26 mouse cellular contexts compared by ENCODE assay signal in the genomic region with DNA sequence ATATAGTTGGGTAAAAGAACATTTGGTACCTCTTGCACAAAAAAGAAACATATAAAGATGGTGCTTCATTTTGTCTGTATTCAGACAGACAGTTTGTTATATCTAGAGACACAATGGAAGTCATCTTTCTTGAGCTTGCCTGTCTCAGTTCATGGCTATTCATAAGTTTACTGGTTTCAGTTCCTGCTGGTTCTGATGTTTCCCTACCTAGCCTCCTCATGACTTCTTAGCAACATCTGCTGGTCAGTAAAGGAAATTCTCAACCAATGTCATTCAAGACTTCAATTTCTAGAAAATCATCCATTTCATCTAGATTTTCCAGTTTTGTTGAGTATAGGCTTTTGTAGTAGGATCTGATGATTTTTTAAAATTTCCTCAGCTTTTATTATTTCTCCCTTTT. TPM values are rescaled to one million over a fixed set of nuclear protein-coding genes. Genes with fewer than 3 reads are reported as not detected.
DNase-seq lines count a peak whose midpoint lies in the region; ATAC-seq and TF ChIP-seq lines count a peak whose summit lies in the region.
"Had no signal": no experiment of that assay in that cellular context is flagged by ENCODE, and none has a peak within 500 bp of the region (broad histone marks: within the 10 kb centered on the region; RNA-seq: fewer than 3 reads in every experiment).

No protein-coding gene starts in this region.

- TF ChIP-seq POLR2A in CH12.LX (IDR thresholded peaks at IDR 0.05; ENCODE audit: low read depth, low read length): no peak

- H3K27me3 ChIP-seq in lung, postnatal 0 days (replicated peaks; ENCODE audit: insufficient read depth, low read length): no peaks in the 10 kb centered on the region
- H3K27me3 ChIP-seq in CH12.LX (replicated peaks): no peaks in the 10 kb centered on the region
- H3K27me3 ChIP-seq in stomach, postnatal 0 days (ENCODE audit: control insufficient read depth, insufficient read depth, low read length): no peaks in the 10 kb centered on the region
- H3K27me3 ChIP-seq: embryonic facial prominence, embryonic 12.5 days; heart, embryonic 15.5 days; neural tube, embryonic 15.5 days had no signal

- H3K79me2 ChIP-seq in CH12.LX (replicated peaks; ENCODE audit: control insufficient read depth, extremely low read depth, insufficient read depth, poor library complexity, severe bottlenecking): peaks cover 5% of the 10 kb centered on the region

- H3K4me3 ChIP-seq in lung, postnatal 0 days (ENCODE audit: low read depth, low read length): no peak overlapping the region
- no peak overlapping the region for H3K4me3 ChIP-seq in CH12.LX (replicated peaks in 1 of 3; ENCODE audit: low read depth in 2 of 3, low read length in 2 of 3, poor library complexity in 1 of 3)
- H3K4me3 ChIP-seq in stomach, postnatal 0 days (ENCODE audit: low read depth, low read length): no peak overlapping the region
- H3K4me3 ChIP-seq: embryonic facial prominence, embryonic 12.5 days; heart, embryonic 15.5 days; limb, embryonic 10.5 days; neural tube, embryonic 15.5 days had no signal

- no peak overlapping the region for H3K27ac ChIP-seq in lung, postnatal 0 days (ENCODE audit: low read length)
- H3K27ac ChIP-seq in CH12.LX (ENCODE audit: insufficient read depth, low read depth): no peak overlapping the region
- H3K27ac ChIP-seq in stomach, postnatal 0 days (replicated peaks): no peak overlapping the region
- H3K27ac ChIP-seq: embryonic facial prominence, embryonic 12.5 days; heart, embryonic 15.5 days; hindbrain, embryonic 14.5 days; limb, embryonic 10.5 days; macrophage; neural tube, embryonic 15.5 days had no signal

- no peak for ATAC-seq in lung, postnatal 0 days
- ATAC-seq in granulocyte monocyte progenitor cell, adult 5-6 weeks (replicated peaks; ENCODE audit: poor library complexity, severe bottlenecking): peak; percentile 50
- ATAC-seq in stomach, postnatal 0 days (ENCODE audit: low FRiP score, low TSS enrichment): no peak
- ATAC-seq: forebrain, postnatal 0 days had no signal

- TF ChIP-seq EP300 in lung, postnatal 0 days (IDR thresholded peaks at IDR 0.05): no peak
- TF ChIP-seq EP300 in CH12.LX (IDR thresholded peaks at IDR 0.05; ENCODE audit: low read length): peak; percentile 95
- TF ChIP-seq EP300 in stomach, postnatal 0 days (optimal IDR thresholded peaks at IDR 0.05): no peak

- H3K4me1 ChIP-seq in lung, postnatal 0 days (ENCODE audit: insufficient read depth, low read depth, low read length): no peaks in the 10 kb centered on the region
- peaks cover 8 to 42% of the 10 kb centered on the region in 2 experiments; a peak in 3 of 4 replicates for H3K4me1 ChIP-seq in CH12.LX (ENCODE audit: control insufficient read depth in 1 of 2, insufficient read depth in 2 of 2)
- H3K4me1 ChIP-seq in stomach, postnatal 0 days (replicated peaks; ENCODE audit: control insufficient read depth, insufficient read depth): no peaks in the 10 kb centered on the region
- H3K4me1 ChIP-seq: embryonic facial prominence, embryonic 12.5 days; heart, embryonic 15.5 days; limb, embryonic 10.5 days; neural tube, embryonic 15.5 days had no signal

- no peak for TF ChIP-seq CTCF in lung, postnatal 0 days (IDR thresholded peaks at IDR 0.05)
- peak in 1 of 2 experiments; percentile 95; a peak in 3 of 4 replicates for TF ChIP-seq CTCF in CH12.LX (conservative IDR thresholded peaks at IDR 0.05 in 1 of 2, IDR thresholded peaks at IDR 0.05 in 1 of 2; ENCODE audit: low read depth in 2 of 2, low read length in 2 of 2)
- peak; percentile 27; the same call in 1 of the 2 replicates for TF ChIP-seq CTCF in stomach, postnatal 0 days (IDR thresholded peaks at IDR 0.05; ENCODE audit: low read depth)

- in situ Hi-C loops in CH12.LX (cut with MboI; ENCODE audit: low pct_ligation_motif_present, low pct_unique_long_range_greater_than_20kb, low sequenced_read_pairs): no loop called here

- H3K36me3 ChIP-seq in lung, postnatal 0 days (ENCODE audit: insufficient read depth, low read length): no peaks in the 10 kb centered on the region
- H3K36me3 ChIP-seq in CH12.LX (replicated peaks in 1 of 2; ENCODE audit: control insufficient read depth in 1 of 2, insufficient read depth in 1 of 2, low read length in 1 of 2): no peaks in the 10 kb centered on the region
- no peaks in the 10 kb centered on the region for H3K36me3 ChIP-seq in stomach, postnatal 0 days (ENCODE audit: control insufficient read depth, insufficient read depth, low read length)
- H3K36me3 ChIP-seq: embryonic facial prominence, embryonic 12.5 days; heart, embryonic 15.5 days; limb, embryonic 10.5 days; neural tube, embryonic 15.5 days had no signal

- dilution Hi-C loops in CH12.LX (cut with MboI; ENCODE audit: extremely low pct_ligation_motif_present, extremely low pct_unique_long_range_greater_than_20kb, low sequenced_read_pairs): no loop called here

- no peak overlapping the region for H3K9ac ChIP-seq in lung, postnatal 0 days (replicated peaks; ENCODE audit: low read depth)
- H3K9ac ChIP-seq in CH12.LX (ENCODE audit: insufficient read depth, low read depth): peak overlapping the region; percentile 46; the same call in 1 of the 2 replicates
- no peak overlapping the region for H3K9ac ChIP-seq in stomach, postnatal 0 days (ENCODE audit: low read length)
- H3K9ac ChIP-seq: embryonic facial prominence, embryonic 12.5 days; forebrain, postnatal 0 days; heart, embryonic 15.5 days; hindbrain, embryonic 14.5 days; neural tube, embryonic 15.5 days had no signal

- H3K9me3 ChIP-seq in lung, postnatal 0 days (ENCODE audit: low read length): no peaks in the 10 kb centered on the region
- peaks cover 2% of the 10 kb centered on the region for H3K9me3 ChIP-seq in CH12.LX (replicated peaks; ENCODE audit: low read length)
- H3K9me3 ChIP-seq in stomach, postnatal 0 days (ENCODE audit: control insufficient read depth, low read length): no peaks in the 10 kb centered on the region
- H3K9me3 ChIP-seq: heart, embryonic 15.5 days; limb, embryonic 10.5 days; neural tube, embryonic 15.5 days had no signal

- no peak overlapping the region for H3K4me2 ChIP-seq in lung, postnatal 0 days (replicated peaks; ENCODE audit: low read depth, low read length)
- no peak overlapping the region; the same call in 1 of the 2 replicates for H3K4me2 ChIP-seq in CH12.LX (ENCODE audit: insufficient read depth, low read depth, poor library complexity, severe bottlenecking)
- no peak overlapping the region for H3K4me2 ChIP-seq in stomach, postnatal 0 days (replicated peaks; ENCODE audit: low read depth)
- H3K4me2 ChIP-seq: embryonic facial prominence, embryonic 12.5 days; heart, embryonic 15.5 days; hindbrain, embryonic 14.5 days; liver, embryonic 11.5 days; midbrain, embryonic 11.5 days; neural tube, embryonic 15.5 days had no signal

- DNase-seq in lung, postnatal 0 days (ENCODE audit: low spot score): peak; percentile 11
- no peak for DNase-seq in lung, postnatal 10 days
- peak; percentile 89 for DNase-seq in CH12.LX (ENCODE audit: extremely low read depth)
- no peak for DNase-seq in stomach, postnatal 0 days (ENCODE audit: low spot score)
- no peak for DNase-seq in retina, embryonic 14.5 days (ENCODE audit: low spot score)
- no peak for DNase-seq in gastrocnemius, postnatal 25 days
- DNase-seq: adrenal gland, postnatal 36 days; cerebellum, adult 11 months; cerebellum, postnatal 10 days; forebrain, postnatal 0 days; gastrocnemius, postnatal 36 days; heart, postnatal 36 days; kidney, adult 9 months; kidney, postnatal 14 days; lung, adult 2 months; right cerebral cortex, postnatal 4 days; thymus, postnatal 25 days had no signal

- peak; percentile 94 for TF ChIP-seq RAD21 in CH12.LX (IDR thresholded peaks at IDR 0.05; ENCODE audit: low read depth, low read length)

TF ChIP-seq in CH12.LX, 34 proteins besides CTCF, POLR2A, EP300 and RAD21 (continues in another document):
- TF ChIP-seq NRF1 (IDR thresholded peaks at IDR 0.05; ENCODE audit: low read depth, low read length) (no peak), TBP (conservative IDR thresholded peaks at IDR 0.05; ENCODE audit: low read depth, low read length) (peak; percentile 72; the same call in 1 of the 2 replicates), CHD2 (IDR thresholded peaks at IDR 0.05; ENCODE audit: low read length) (no peak), POLR2AphosphoS2 (IDR thresholded peaks at IDR 0.05; ENCODE audit: low read depth, low read length) (no peak), E2F4 (IDR thresholded peaks at IDR 0.05; ENCODE audit: insufficient replicate concordance, low read depth, low read length) (no peak), PAX5 (IDR thresholded peaks at IDR 0.05; ENCODE audit: low read length) (no peak), MYC (IDR thresholded peaks at IDR 0.05; ENCODE audit: low read depth, low read length) (peak; percentile 74), IRF4 (IDR thresholded peaks at IDR 0.05; ENCODE audit: low read depth, low read length) (peak; percentile 99), BHLHE40 (IDR thresholded peaks at IDR 0.05; ENCODE audit: low read depth, low read length) (no peak), MEF2A (IDR thresholded peaks at IDR 0.05; ENCODE audit: borderline replicate concordance, low read depth, low read length) (peak; percentile 74), JUND (conservative IDR thresholded peaks at IDR 0.05; ENCODE audit: low read depth, low read length) (peak; percentile 67), ELF1 (IDR thresholded peaks at IDR 0.05; ENCODE audit: low read depth, low read length) (peak; percentile 23; the same call in 1 of the 2 replicates), ZKSCAN1 (IDR thresholded peaks at IDR 0.05; ENCODE audit: borderline replicate concordance, low read depth, low read length) (no peak), SMC3 (IDR thresholded peaks at IDR 0.05; ENCODE audit: low read depth, low read length) (peak; percentile 96)

RNA-seq across cellular contexts. Expression of a gene that starts 38.4 kb away (rescaled TPM):
- 22.2 and 24.0 TPM in 2 replicates for polyA plus RNA-seq in lung, postnatal 0 days (2015; fragmentation: Nextera tagmentation; extraction: Ambion mirVana)
- total RNA-seq in CH12.LX (2012; rRNA removed) (not detected in 2 replicates), CH12.LX (2014; rRNA removed) (not detected in 2 replicates)
- polyA plus RNA-seq in CH12.LX (2012; ENCODE audit: insufficient read length, low read depth): not detected in 2 replicates
- 0.92 and 1.7 TPM in 2 replicates for total RNA-seq in granulocyte monocyte progenitor cell, adult 5-6 weeks (2014; fragmentation: Nextera tagmentation)
- 0.09 and 0.31 TPM in 2 replicates for total RNA-seq in granulocyte monocyte progenitor cell, adult 5-6 weeks (2017)
- 15.1 and 15.9 TPM in 2 replicates for polyA plus RNA-seq in stomach, postnatal 0 days (2015; fragmentation: Nextera tagmentation; extraction: Ambion mirVana)
- 1 to 10 TPM; 4.3 to 5.1 TPM for total RNA-seq in gastrocnemius, postnatal 25 days (2021)

RNA-seq across cellular contexts. Expression of a gene that starts 39.2 kb away (rescaled TPM):
- 9.9 and 16.7 TPM in 2 replicates for polyA plus RNA-seq in lung, postnatal 0 days (2015; fragmentation: Nextera tagmentation; extraction: Ambion mirVana)
- total RNA-seq in CH12.LX (2012; rRNA removed) (137 and 166 TPM in 2 replicates), CH12.LX (2014; rRNA removed) (354 and 376 TPM in 2 replicates)
- polyA plus RNA-seq in CH12.LX (2012; ENCODE audit: insufficient read length, low read depth): 223 and 229 TPM in 2 replicates
- total RNA-seq in granulocyte monocyte progenitor cell, adult 5-6 weeks (2014; fragmentation: Nextera tagmentation): 13.9 and 16.8 TPM in 2 replicates
- 27.5 and 27.9 TPM in 2 replicates for total RNA-seq in granulocyte monocyte progenitor cell, adult 5-6 weeks (2017)
- 0.93 and 0.98 TPM in 2 replicates for polyA plus RNA-seq in stomach, postnatal 0 days (2015; fragmentation: Nextera tagmentation; extraction: Ambion mirVana)
- 1 to 10 TPM; 1.3 to 1.5 TPM for total RNA-seq in gastrocnemius, postnatal 25 days (2021)

Comparison
In these comparisons a context has a peak if more than half of its experiments do, and no peak if none do; other contexts are left out.
1. DNase-seq: peak in lung, postnatal 0 days (single experiment) and CH12.LX (single experiment); none in lung, postnatal 10 days (single experiment), stomach, postnatal 0 days (single experiment), retina, embryonic 14.5 days (single experiment) and gastrocnemius, postnatal 25 days (single experiment).
2. RNA of a gene that starts 39.2 kb away (total RNA-seq): 137 to 376 TPM in CH12.LX and 13.9 to 27.9 TPM in granulocyte monocyte progenitor cell, adult 5-6 weeks; 1.3 to 1.5 TPM in gastrocnemius, postnatal 25 days; every median in the first group is over 4 times any median in the second.